12 mouse cellular contexts compared by ENCODE assay signal in genomic region chr3:131108094-131108653, GRCm38 (mm10). TPM values are rescaled to one million over a fixed set of nuclear protein-coding genes. Genes with fewer than 3 reads are reported as not detected.
DNase-seq lines count a peak whose midpoint lies in the region; ATAC-seq and TF ChIP-seq lines count a peak whose summit lies in the region.
"Had no signal": no experiment of that assay in that cellular context is flagged by ENCODE, and none has a peak within 500 bp of the region (broad histone marks: within the 10 kb centered on the region; RNA-seq: fewer than 3 reads in every experiment).

No protein-coding gene starts in this region.

- H3K27ac ChIP-seq in forebrain, embryonic 10.5 days, result peak overlapping the region; percentile 88; the same call in 1 of the 2 replicates
- H3K27ac ChIP-seq in forebrain, embryonic 16.5 days (ENCODE audit: low read length), result no peak overlapping the region
- H3K27ac ChIP-seq in layer of hippocampus, adult 2 months, result peak overlapping the region; percentile 73; the same call in 1 of the 2 replicates
- H3K27ac ChIP-seq in hindbrain, embryonic 13.5 days, result no peak overlapping the region
- no peak overlapping the region for H3K27ac ChIP-seq in neural tube, embryonic 12.5 days
- H3K27ac ChIP-seq: macrophage had no signal

- TF ChIP-seq CTCF in layer of hippocampus, adult 2 months (conservative IDR thresholded peaks at IDR 0.05), result no peak

- WGBS in forebrain, embryonic 10.5 days, result under 1% methylated on average over 9 of the region's 9 CpGs
- WGBS in forebrain, embryonic 16.5 days, result 3% methylated on average over 9 of the region's 9 CpGs
- WGBS in hindbrain, embryonic 13.5 days, result 1% methylated on average over 9 of the region's 9 CpGs
- 2% methylated on average over 9 of the region's 9 CpGs for WGBS in neural tube, embryonic 12.5 days

- H3K4me3 ChIP-seq in forebrain, embryonic 10.5 days, result peak overlapping the region; percentile 51
- no peak overlapping the region for H3K4me3 ChIP-seq in forebrain, embryonic 16.5 days (replicated peaks; ENCODE audit: low read length)
- H3K4me3 ChIP-seq in layer of hippocampus, adult 2 months, result no peak overlapping the region
- no peak overlapping the region for H3K4me3 ChIP-seq in hindbrain, embryonic 13.5 days
- no peak overlapping the region for H3K4me3 ChIP-seq in neural tube, embryonic 12.5 days

- H3K9me3 ChIP-seq in forebrain, embryonic 10.5 days, result no peaks in the 10 kb centered on the region
- no peaks in the 10 kb centered on the region for H3K9me3 ChIP-seq in forebrain, embryonic 16.5 days (ENCODE audit: control insufficient read depth, low read length)
- no peaks in the 10 kb centered on the region for H3K9me3 ChIP-seq in hindbrain, embryonic 13.5 days
- H3K9me3 ChIP-seq in neural tube, embryonic 12.5 days, result no peaks in the 10 kb centered on the region

- H3K27me3 ChIP-seq in forebrain, embryonic 10.5 days (ENCODE audit: poor library complexity, severe bottlenecking), result peaks cover 63% of the 10 kb centered on the region
- H3K27me3 ChIP-seq in forebrain, embryonic 16.5 days (replicated peaks; ENCODE audit: control insufficient read depth, insufficient read depth, low read length), result peaks cover 14% of the 10 kb centered on the region
- peaks cover 91% of the 10 kb centered on the region for H3K27me3 ChIP-seq in hindbrain, embryonic 13.5 days
- H3K27me3 ChIP-seq in neural tube, embryonic 12.5 days (replicated peaks), result peaks cover 87% of the 10 kb centered on the region

- no peak overlapping the region for H3K4me2 ChIP-seq in forebrain, embryonic 16.5 days (ENCODE audit: low read length)
- peak overlapping the region; percentile 64; the same call in 1 of the 2 replicates for H3K4me2 ChIP-seq in hindbrain, embryonic 13.5 days
- H3K4me2 ChIP-seq in neural tube, embryonic 12.5 days (replicated peaks), result peak overlapping the region; percentile 62; the same call in 1 of the 2 replicates

- no peak for DNase-seq in forebrain, embryonic 10.5 days (ENCODE audit: extremely low spot score, low spot score)
- no peak for DNase-seq in layer of hippocampus, adult 2 months (ENCODE audit: low spot score in 2 of 2)
- no peak for DNase-seq in layer of hippocampus, postnatal 25 days (ENCODE audit: extremely low spot score in 1 of 2, low spot score in 1 of 2)
- DNase-seq in right cerebral cortex, adult 18-20 months, result no peak
- DNase-seq in cerebellum, postnatal 4 days (ENCODE audit: low spot score in 2 of 2), result no peak
- DNase-seq: gastrocnemius, postnatal 10 days; kidney, postnatal 25 days had no signal

- H3K36me3 ChIP-seq in forebrain, embryonic 10.5 days (replicated peaks), result no peaks in the 10 kb centered on the region
- no peaks in the 10 kb centered on the region for H3K36me3 ChIP-seq in forebrain, embryonic 16.5 days (ENCODE audit: control insufficient read depth, insufficient read depth)
- no peaks in the 10 kb centered on the region for H3K36me3 ChIP-seq in hindbrain, embryonic 13.5 days
- no peaks in the 10 kb centered on the region for H3K36me3 ChIP-seq in neural tube, embryonic 12.5 days

- ATAC-seq in forebrain, embryonic 16.5 days, result no peak
- ATAC-seq in hindbrain, embryonic 13.5 days (ENCODE audit: low FRiP score), result no peak
- ATAC-seq in neural tube, embryonic 12.5 days (ENCODE audit: low FRiP score, low read depth), result no peak

- H3K9ac ChIP-seq in forebrain, embryonic 16.5 days (replicated peaks; ENCODE audit: low read depth, low read length), result no peak overlapping the region
- H3K9ac ChIP-seq in hindbrain, embryonic 13.5 days, result no peak overlapping the region
- no peak overlapping the region for H3K9ac ChIP-seq in neural tube, embryonic 12.5 days

- peaks cover 84% of the 10 kb centered on the region for H3K4me1 ChIP-seq in forebrain, embryonic 10.5 days
- H3K4me1 ChIP-seq in forebrain, embryonic 16.5 days (replicated peaks; ENCODE audit: control insufficient read depth, insufficient read depth, low read length), result peaks cover 52% of the 10 kb centered on the region
- H3K4me1 ChIP-seq in hindbrain, embryonic 13.5 days (replicated peaks), result peaks cover 60% of the 10 kb centered on the region
- H3K4me1 ChIP-seq in neural tube, embryonic 12.5 days, result peaks cover 47% of the 10 kb centered on the region

RNA-seq across cellular contexts. Expression of gene Lef1, which starts 2.1 kb away (rescaled TPM):
- 48.3 and 50.7 TPM in 2 replicates for polyA plus RNA-seq in forebrain, embryonic 10.5 days (2016; fragmentation: Nextera tagmentation; extraction: Ambion mirVana)
- 12.1 and 12.7 TPM in 2 replicates for polyA plus RNA-seq in forebrain, embryonic 16.5 days (2015; fragmentation: Nextera tagmentation; extraction: Ambion mirVana)
- total RNA-seq in layer of hippocampus, adult 2 months (2021), result 1 to 10 TPM; 6.2 to 7.1 TPM
- total RNA-seq in layer of hippocampus, postnatal 25 days (2021), result 1 to 10 TPM; 5.4 to 5.8 TPM
- polyA plus RNA-seq in hindbrain, embryonic 13.5 days (2015; fragmentation: Nextera tagmentation; extraction: Ambion mirVana), result 13.5 and 13.6 TPM in 2 replicates
- polyA plus RNA-seq in neural tube, embryonic 12.5 days (2016; fragmentation: Nextera tagmentation; extraction: Ambion mirVana), result 15.2 and 16.3 TPM in 2 replicates
- total RNA-seq: common myeloid progenitor, adult 5-6 weeks had no signal

Comparison
In these comparisons a context has a peak if more than half of its experiments do, and no peak if none do; other contexts are left out.
1. H3K27ac ChIP-seq: peak in forebrain, embryonic 10.5 days (single experiment) and layer of hippocampus, adult 2 months (single experiment); none in forebrain, embryonic 16.5 days (single experiment), hindbrain, embryonic 13.5 days (single experiment) and neural tube, embryonic 12.5 days (single experiment).